Mouse (Mus musculus): ENCODE data around the gene Zfp609. TPM values are rescaled to one million over a fixed set of nuclear protein-coding genes. Genes with fewer than 3 reads are reported as not detected.
A peak's percentile ranks its signal among the peaks of the same experiment; 100 is the strongest.
"Not testable (repeated sequence)": the region's sequence is repeated elsewhere in the genome, so short reads cannot be mapped to it uniquely, and the experiment has no call there.

The Zfp609 gene
- polyA plus RNA-seq, 1 experiment from 2014 or later, result 5.8 TPM

DNA sequence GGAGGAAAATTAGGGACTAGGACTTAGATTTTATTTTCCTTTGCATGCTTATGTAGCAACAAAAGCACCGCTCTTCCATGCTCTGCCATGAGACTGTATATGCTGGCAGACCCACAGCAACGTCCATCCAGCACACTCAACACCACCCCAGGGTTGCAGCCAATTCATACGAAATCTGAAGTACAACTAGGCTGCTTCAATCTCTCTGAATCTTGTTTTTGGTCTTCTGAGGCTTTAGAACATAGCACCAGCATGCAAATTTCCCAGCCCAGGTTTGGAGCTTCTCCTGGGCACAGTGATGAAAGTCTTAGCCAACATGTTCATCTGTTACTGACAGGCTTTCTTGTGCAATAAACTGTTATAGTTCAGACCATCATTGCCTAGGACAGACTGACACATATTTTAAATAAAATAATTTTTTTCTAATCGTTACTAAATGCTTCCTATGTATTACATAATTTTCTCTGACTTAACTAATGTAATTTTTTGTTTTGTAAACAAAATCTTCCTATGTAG lies 39.5 kb downstream of the Zfp609 start:
- H3K4me3 ChIP-seq (ENCODE audit: low read depth, low read length), result no peak overlapping the region
- H3K27ac ChIP-seq (ENCODE audit: low read depth, low read length), result peak overlapping the region; percentile 74
- no peak overlapping the region for H3K9ac ChIP-seq (ENCODE audit: low read depth, low read length)
- H3K36me3 ChIP-seq (ENCODE audit: control insufficient read depth, insufficient read depth, low read length), result no peaks in the 10 kb centered on the region
- peaks cover 57% of the 10 kb centered on the region for H3K4me1 ChIP-seq (replicated peaks; ENCODE audit: control insufficient read depth, insufficient read depth, low read length)
- DNase-seq (ENCODE audit: low spot score), result no peak
- no peaks in the 10 kb centered on the region for H3K9me3 ChIP-seq (ENCODE audit: control insufficient read depth, low read length)
- H3K27me3 ChIP-seq (replicated peaks; ENCODE audit: control insufficient read depth, insufficient read depth, low read length), result no peaks in the 10 kb centered on the region
- no peak for ATAC-seq (replicated peaks; ENCODE audit: low FRiP score)
- H3K4me2 ChIP-seq, result peak overlapping the region; percentile 48
- WGBS, result 52% methylated on average over 4 of the region's 4 CpGs

DNA sequence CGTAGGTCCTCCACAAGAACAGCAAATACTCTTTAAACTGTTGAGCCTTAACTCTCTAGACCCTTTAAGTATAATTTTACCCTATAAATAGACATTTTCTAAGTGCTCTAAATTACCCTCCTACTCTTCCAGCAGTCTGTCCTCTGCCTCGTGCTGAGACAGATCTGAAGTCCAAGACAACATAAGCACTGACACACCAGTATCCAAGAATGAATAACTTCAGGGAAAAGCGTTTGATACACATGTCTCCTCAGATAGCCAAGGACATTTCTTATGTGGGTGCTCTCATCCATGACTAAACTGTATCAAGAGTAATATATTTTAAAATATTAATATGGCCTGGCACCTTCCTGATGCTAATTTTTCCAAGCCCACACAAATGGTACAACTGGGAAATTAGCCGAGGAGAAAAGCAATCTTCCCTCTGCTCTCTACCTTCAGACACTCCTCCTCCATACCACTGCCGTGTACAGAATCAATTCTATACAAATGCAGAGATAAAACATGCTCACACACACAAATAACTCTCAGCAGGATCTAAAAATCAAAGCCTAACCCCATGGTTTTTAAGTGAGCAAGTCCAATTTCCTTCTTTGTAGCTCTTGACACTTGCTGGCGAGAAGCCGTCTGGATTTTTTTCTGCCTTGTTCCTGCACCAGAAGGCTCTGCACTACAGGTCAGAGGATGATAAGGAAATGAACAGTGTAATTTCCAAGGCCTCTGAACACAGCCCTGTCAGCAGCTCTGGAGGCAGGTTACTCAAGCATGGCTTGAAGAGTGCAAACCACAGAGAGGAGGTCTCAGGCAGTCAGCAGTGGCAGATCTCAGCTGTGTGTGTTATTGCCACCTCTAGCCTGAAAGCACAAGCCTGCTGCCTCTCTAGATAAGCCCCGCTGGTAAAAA lies 40.2 kb downstream of the Zfp609 start:
- Histone ChIP-seq H3K4me1 (replicated peaks; ENCODE audit: control insufficient read depth, insufficient read depth, low read length) (peaks cover 56% of the 10 kb centered on the region), H3K27me3 (replicated peaks; ENCODE audit: control insufficient read depth, insufficient read depth, low read length) (no peaks in the 10 kb centered on the region), H3K9me3 (ENCODE audit: control insufficient read depth, low read length) (no peaks in the 10 kb centered on the region), H3K4me3 (ENCODE audit: low read depth, low read length) (no peak overlapping the region), H3K36me3 (ENCODE audit: control insufficient read depth, insufficient read depth, low read length) (no peaks in the 10 kb centered on the region), H3K27ac (ENCODE audit: low read depth, low read length) (peak overlapping the region; percentile 74), H3K4me2 (peak overlapping the region; percentile 48), H3K9ac (ENCODE audit: low read depth, low read length) (no peak overlapping the region)
- DNase-seq (ENCODE audit: low spot score) (peak; percentile 42), ATAC-seq (replicated peaks; ENCODE audit: low FRiP score) (peak; percentile 90)
- WGBS, result 33% methylated on average over 8 of the region's 8 CpGs

DNA sequence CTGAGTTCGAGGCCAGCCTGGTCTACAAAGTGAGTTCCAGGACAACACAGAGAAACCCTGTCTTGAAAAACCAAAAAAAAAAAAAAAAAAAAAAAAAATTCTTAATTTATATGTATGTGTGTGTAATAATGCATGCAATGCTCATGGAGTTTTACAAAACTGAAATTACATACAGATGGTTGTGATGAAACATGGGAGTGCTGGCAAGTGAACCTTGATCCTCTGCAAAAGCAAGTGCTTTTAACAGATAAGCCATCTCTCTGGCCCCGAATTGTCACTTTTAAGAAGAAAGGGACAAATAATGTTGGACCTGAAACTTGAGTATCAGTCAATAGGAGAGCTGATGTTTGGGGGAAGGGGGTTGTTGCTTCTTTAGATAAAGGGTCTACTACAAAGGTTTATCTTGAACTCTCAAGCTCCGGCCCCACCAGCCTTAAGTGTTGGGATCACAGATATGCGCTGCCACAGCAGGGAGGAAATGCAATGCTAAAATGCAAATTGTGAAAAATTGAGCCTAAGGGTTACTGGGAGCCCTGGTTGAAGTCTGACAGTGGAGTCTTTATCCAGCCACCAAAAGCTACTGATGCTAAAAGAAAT lies 41.5 kb downstream of the Zfp609 start:
- no peak overlapping the region for H3K9ac ChIP-seq (ENCODE audit: low read depth, low read length)
- ATAC-seq (replicated peaks; ENCODE audit: low FRiP score) (peak; percentile 87), DNase-seq (ENCODE audit: low spot score) (no peak)
- 27% methylated on average over 4 of the region's 4 CpGs for WGBS
- H3K27ac ChIP-seq (ENCODE audit: low read depth, low read length), result peak overlapping the region; percentile 74
- no peaks in the 10 kb centered on the region for H3K9me3 ChIP-seq (ENCODE audit: control insufficient read depth, low read length)
- no peaks in the 10 kb centered on the region for H3K36me3 ChIP-seq (ENCODE audit: control insufficient read depth, insufficient read depth, low read length)
- H3K4me2 ChIP-seq, result peak overlapping the region; percentile 48
- no peaks in the 10 kb centered on the region for H3K27me3 ChIP-seq (replicated peaks; ENCODE audit: control insufficient read depth, insufficient read depth, low read length)
- peaks cover 53% of the 10 kb centered on the region for H3K4me1 ChIP-seq (replicated peaks; ENCODE audit: control insufficient read depth, insufficient read depth, low read length)
- H3K4me3 ChIP-seq (ENCODE audit: low read depth, low read length), result no peak overlapping the region

DNA sequence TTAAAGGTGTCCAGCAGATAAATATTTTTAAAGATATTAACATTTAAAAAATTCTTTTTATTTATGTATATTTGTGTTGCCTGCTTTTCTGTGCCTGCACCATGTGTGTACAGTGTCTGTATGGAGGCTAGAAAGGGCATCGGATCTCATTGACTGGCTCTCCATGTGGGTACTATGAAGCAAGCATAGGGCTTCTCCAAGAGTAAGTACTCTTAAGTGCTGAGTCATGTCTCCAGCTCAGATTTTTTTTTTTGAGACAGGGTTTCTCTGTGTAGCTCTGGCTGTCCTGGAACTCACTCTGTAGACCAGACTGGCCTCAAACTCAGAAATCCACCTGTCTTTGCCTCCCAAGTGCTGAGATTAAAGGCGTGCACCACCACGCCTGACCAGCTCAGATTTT lies 47.7 kb downstream of the Zfp609 start:
- not testable (repeated sequence) for ATAC-seq (replicated peaks; ENCODE audit: low FRiP score); H3K9me3 ChIP-seq (ENCODE audit: control insufficient read depth, low read length); H3K36me3 ChIP-seq (ENCODE audit: control insufficient read depth, insufficient read depth, low read length); H3K4me2 ChIP-seq; H3K27ac ChIP-seq (ENCODE audit: low read depth, low read length); H3K9ac ChIP-seq (ENCODE audit: low read depth, low read length); H3K4me3 ChIP-seq (ENCODE audit: low read depth, low read length); DNase-seq (ENCODE audit: low spot score); H3K27me3 ChIP-seq (replicated peaks; ENCODE audit: control insufficient read depth, insufficient read depth, low read length)
- H3K4me1 ChIP-seq (replicated peaks; ENCODE audit: control insufficient read depth, insufficient read depth, low read length), result peaks cover 40% of the 10 kb centered on the region
- 88% methylated on average over 3 of the region's 3 CpGs for WGBS

DNA sequence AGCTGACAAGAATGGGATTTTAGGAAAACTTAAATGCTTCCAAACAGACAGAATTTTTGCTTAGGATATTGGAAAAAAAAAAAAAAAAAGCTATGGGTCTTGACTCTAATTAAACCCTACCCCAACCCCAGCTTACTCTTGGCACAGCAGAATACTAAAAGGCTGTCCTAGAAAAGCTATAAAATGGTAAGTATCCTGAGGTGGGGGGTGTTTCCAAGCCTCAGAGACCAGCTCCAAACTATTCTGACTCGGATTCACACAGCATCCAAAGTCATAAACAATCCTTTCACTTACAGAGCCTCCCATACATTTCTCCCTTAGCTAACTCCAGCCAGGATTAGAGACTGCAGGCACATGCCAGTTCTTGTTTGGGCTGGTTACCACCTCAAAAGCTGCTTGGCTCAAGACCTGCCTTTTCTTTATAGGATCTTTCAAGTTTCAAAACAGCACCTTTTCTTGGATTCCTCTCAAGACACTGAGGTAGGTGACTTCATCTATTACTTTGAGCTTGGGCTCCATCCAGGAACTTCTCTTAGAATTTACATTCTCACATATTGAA lies 50.4 kb downstream of the Zfp609 start:
- Histone ChIP-seq H3K4me2 (no peak overlapping the region), H3K27me3 (replicated peaks; ENCODE audit: control insufficient read depth, insufficient read depth, low read length) (no peaks in the 10 kb centered on the region), H3K4me1 (replicated peaks; ENCODE audit: control insufficient read depth, insufficient read depth, low read length) (peaks cover 36% of the 10 kb centered on the region), H3K27ac (ENCODE audit: low read depth, low read length) (no peak overlapping the region), H3K4me3 (ENCODE audit: low read depth, low read length) (no peak overlapping the region), H3K9ac (ENCODE audit: low read depth, low read length) (no peak overlapping the region), H3K36me3 (ENCODE audit: control insufficient read depth, insufficient read depth, low read length) (peaks cover 6% of the 10 kb centered on the region; the same call in 1 of the 2 replicates), H3K9me3 (ENCODE audit: control insufficient read depth, low read length) (no peaks in the 10 kb centered on the region)
- 29% methylated on average over 1 of the region's 1 CpGs for WGBS
- DNase-seq (ENCODE audit: low spot score) (no peak), ATAC-seq (replicated peaks; ENCODE audit: low FRiP score) (no peak)

DNA sequence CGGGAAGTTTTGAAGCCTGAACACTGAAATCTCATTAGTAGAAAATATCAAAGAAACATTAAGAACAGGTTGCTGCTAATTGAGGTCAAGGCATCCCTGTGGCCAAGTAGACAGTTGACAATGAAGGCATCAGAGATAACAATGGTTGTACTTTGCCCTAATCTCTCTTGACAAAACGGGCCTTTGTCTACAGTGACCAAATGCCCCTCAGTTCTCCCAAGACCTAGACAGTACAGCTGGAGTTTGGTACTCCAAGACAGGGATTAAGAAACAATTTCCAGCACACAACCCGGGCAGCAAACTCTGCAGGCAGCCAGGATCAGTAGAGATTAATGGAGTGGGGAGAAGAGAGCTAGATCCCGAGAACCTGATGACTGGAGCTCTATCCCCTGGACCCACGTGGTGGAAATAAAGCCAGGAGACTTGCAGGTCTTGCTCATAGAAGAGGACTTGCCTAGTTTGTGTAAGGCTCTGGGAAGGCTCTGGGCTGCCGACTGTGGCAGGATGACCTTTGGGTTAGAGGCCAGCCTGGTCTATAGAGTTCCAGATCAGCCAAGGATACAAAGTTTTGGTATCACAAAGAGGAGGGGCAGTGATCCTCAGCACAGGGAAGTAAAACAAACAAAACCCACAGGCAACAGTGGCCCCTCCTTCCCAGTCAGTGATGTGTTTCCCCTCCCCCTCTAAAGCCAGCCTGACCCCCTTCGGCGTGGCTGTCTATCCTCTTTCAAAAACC lies 51.1 kb downstream of the Zfp609 start:
- Histone ChIP-seq H3K27me3 (replicated peaks; ENCODE audit: control insufficient read depth, insufficient read depth, low read length) (no peaks in the 10 kb centered on the region), H3K4me1 (replicated peaks; ENCODE audit: control insufficient read depth, insufficient read depth, low read length) (peaks cover 36% of the 10 kb centered on the region), H3K4me3 (ENCODE audit: low read depth, low read length) (no peak overlapping the region), H3K4me2 (peak overlapping the region; percentile 43), H3K36me3 (ENCODE audit: control insufficient read depth, insufficient read depth, low read length) (peaks cover 6% of the 10 kb centered on the region; the same call in 1 of the 2 replicates), H3K9me3 (ENCODE audit: control insufficient read depth, low read length) (no peaks in the 10 kb centered on the region), H3K27ac (ENCODE audit: low read depth, low read length) (peak overlapping the region; percentile 54), H3K9ac (ENCODE audit: low read depth, low read length) (no peak overlapping the region)
- DNase-seq (ENCODE audit: low spot score) (no peak), ATAC-seq (replicated peaks; ENCODE audit: low FRiP score) (no peak; the same call in 1 of the 2 replicates)
- WGBS, result 31% methylated on average over 8 of the region's 8 CpGs

DNA sequence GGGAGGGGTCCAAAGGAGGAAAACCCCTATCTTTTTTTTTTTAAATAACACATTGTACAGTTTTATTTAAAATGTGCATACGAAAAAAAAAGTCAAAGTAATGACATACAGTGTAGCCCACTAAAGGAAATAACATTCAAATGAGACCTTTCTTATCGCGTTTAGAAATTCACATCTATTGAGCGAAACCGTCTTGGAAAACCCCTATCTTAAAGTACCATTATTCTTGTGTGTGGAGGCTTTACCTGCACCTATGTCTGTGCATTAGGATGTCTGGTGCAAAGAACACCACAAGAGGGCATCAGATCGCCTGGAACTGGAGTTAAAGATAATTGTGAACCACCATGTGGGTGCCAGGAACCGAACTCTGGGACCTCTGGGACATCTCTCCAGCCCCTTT lies 53.6 kb downstream of the Zfp609 start:
- H3K4me1 ChIP-seq (replicated peaks; ENCODE audit: control insufficient read depth, insufficient read depth, low read length), result peaks cover 28% of the 10 kb centered on the region
- peaks cover 6% of the 10 kb centered on the region; the same call in 1 of the 2 replicates for H3K36me3 ChIP-seq (ENCODE audit: control insufficient read depth, insufficient read depth, low read length)
- no peak overlapping the region for H3K27ac ChIP-seq (ENCODE audit: low read depth, low read length)
- DNase-seq (ENCODE audit: low spot score) (no peak), ATAC-seq (replicated peaks; ENCODE audit: low FRiP score) (no peak)
- no peak overlapping the region for H3K4me2 ChIP-seq
- H3K9ac ChIP-seq (ENCODE audit: low read depth, low read length), result no peak overlapping the region
- H3K4me3 ChIP-seq (ENCODE audit: low read depth, low read length), result no peak overlapping the region
- no peaks in the 10 kb centered on the region for H3K27me3 ChIP-seq (replicated peaks; ENCODE audit: control insufficient read depth, insufficient read depth, low read length)
- no peaks in the 10 kb centered on the region for H3K9me3 ChIP-seq (ENCODE audit: control insufficient read depth, low read length)
- 96% methylated on average over 7 of the region's 7 CpGs for WGBS

DNA sequence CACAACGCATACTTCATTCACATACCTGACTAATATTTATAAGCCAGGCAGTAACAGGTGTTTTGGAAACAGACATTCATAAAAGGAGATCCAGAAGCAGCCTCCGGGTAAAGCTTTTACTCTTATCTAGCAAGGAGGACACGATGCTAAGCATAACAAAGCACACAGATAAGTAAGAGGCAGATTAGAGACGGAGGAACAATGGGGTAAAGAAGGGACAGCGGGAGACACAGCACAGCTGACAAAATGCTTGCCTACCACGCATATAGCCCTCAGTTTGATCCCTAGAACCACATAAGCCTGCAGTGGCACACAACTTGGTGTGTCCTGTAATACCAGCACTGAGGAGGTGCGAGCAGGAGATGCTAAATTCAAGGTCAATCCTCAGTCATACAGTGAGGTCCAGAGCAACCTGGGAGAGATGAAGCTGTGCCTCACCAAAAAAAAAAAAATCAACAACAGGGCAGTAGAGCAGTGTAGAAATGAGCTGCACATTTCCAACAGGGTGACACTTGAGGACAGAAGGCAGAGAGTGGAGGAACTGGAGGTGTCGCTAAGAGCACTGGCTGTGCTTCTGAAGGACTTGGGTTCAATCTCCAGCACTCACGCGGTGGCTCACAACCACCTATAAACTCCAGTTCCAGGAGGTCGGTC lies 56.2 kb downstream of the Zfp609 start:
- Histone ChIP-seq H3K4me2 (no peak overlapping the region), H3K27me3 (replicated peaks; ENCODE audit: control insufficient read depth, insufficient read depth, low read length) (no peaks in the 10 kb centered on the region), H3K27ac (ENCODE audit: low read depth, low read length) (no peak overlapping the region), H3K4me3 (ENCODE audit: low read depth, low read length) (no peak overlapping the region), H3K9me3 (ENCODE audit: control insufficient read depth, low read length) (no peaks in the 10 kb centered on the region), H3K4me1 (replicated peaks; ENCODE audit: control insufficient read depth, insufficient read depth, low read length) (peaks cover 16% of the 10 kb centered on the region), H3K36me3 (ENCODE audit: control insufficient read depth, insufficient read depth, low read length) (peaks cover 6% of the 10 kb centered on the region; the same call in 1 of the 2 replicates), H3K9ac (ENCODE audit: low read depth, low read length) (no peak overlapping the region)
- WGBS, result 45% methylated on average over 11 of the region's 11 CpGs
- DNase-seq (ENCODE audit: low spot score), result no peak
- no peak for ATAC-seq (replicated peaks; ENCODE audit: low FRiP score)
